Comparison of ENCODE assay signal across 13 mouse cellular contexts in the genomic region with DNA sequence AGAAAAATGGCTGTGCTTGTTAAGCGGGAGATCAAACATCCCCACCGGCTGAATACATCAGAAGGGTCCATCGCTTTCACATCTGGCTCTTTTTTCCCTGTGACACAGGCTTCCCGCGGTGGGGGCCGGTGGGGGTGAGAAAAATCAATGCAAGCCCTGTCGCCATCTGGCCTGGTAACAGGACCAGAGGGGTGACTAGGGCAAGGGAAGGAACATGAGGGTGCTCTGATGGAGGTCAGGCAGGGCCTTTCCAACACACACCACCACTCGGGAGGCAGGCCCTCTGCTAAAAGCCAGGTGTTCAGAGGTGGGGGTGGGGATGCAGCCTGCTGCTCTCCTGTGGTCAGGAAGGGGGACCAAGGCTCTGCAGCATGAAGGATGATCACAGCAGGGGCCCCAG.
DNase-seq lines count a peak whose midpoint lies in the region; ATAC-seq lines count a peak whose summit lies in the region.
"Had no signal": no experiment of that assay in that cellular context is flagged by ENCODE, and none has a peak within 500 bp of the region (broad histone marks: within the 10 kb centered on the region; RNA-seq: fewer than 3 reads in every experiment).

No protein-coding gene starts in this region.

- no peak overlapping the region for H3K4me2 ChIP-seq in forebrain, embryonic 15.5 days (replicated peaks)
- H3K4me2 ChIP-seq in limb, embryonic 12.5 days, result no peak overlapping the region
- H3K4me2 ChIP-seq: lung, embryonic 15.5 days had no signal

- WGBS in heart, embryonic 10.5 days, result 10% methylated on average over 8 of the region's 8 CpGs
- 12% methylated on average over 8 of the region's 8 CpGs for WGBS in forebrain, embryonic 15.5 days
- WGBS in limb, embryonic 12.5 days, result 2% methylated on average over 8 of the region's 8 CpGs

- intact Hi-C loops in gastrocnemius, postnatal 36 days (cut with DNase I), result no loop called here
- intact Hi-C loops in heart, postnatal 25 days (cut with DNase I), result loop anchor here (5.0 kb wide), 2 partner anchors 65 to 110 kb away; no protein-coding TSS in a partner anchor

- no peak overlapping the region for H3K4me3 ChIP-seq in heart, embryonic 10.5 days
- H3K4me3 ChIP-seq in forebrain, embryonic 15.5 days, result no peak overlapping the region
- H3K4me3 ChIP-seq in limb, embryonic 12.5 days (replicated peaks), result no peak overlapping the region
- H3K4me3 ChIP-seq: lung, embryonic 15.5 days had no signal

- 0 out of 2 replicates have a peak overlapping the region, but pooled peaks have one; percentile 2 for H3K27ac ChIP-seq in heart, embryonic 10.5 days
- H3K27ac ChIP-seq in forebrain, embryonic 15.5 days (replicated peaks), result peak overlapping the region; percentile 69
- H3K27ac ChIP-seq in limb, embryonic 12.5 days, result no peak overlapping the region
- H3K27ac ChIP-seq: lung, embryonic 15.5 days had no signal

- DNase-seq in heart, embryonic 10.5 days (ENCODE audit: low spot score), result no peak
- DNase-seq in heart, adult 11 months, result no peak
- peak; percentile 63 for DNase-seq in retina, embryonic 14.5 days (ENCODE audit: low spot score)
- DNase-seq in gastrocnemius, postnatal 36 days, result no peak
- DNase-seq in adrenal gland, adult 2 months, result no peak
- DNase-seq in heart, postnatal 25 days (ENCODE audit: low spot score), result no peak
- DNase-seq: cerebellum, adult 11 months; left cerebral cortex, postnatal 4 days; right cerebral cortex, postnatal 25 days had no signal

- peak; percentile 23; the same call in 1 of the 2 replicates for ATAC-seq in forebrain, embryonic 15.5 days (replicated peaks)
- no peak for ATAC-seq in limb, embryonic 12.5 days (ENCODE audit: insufficient number of reproducible peaks, insufficient read depth, low FRiP score, low TSS enrichment, low read depth)
- ATAC-seq: inflammation-experienced regulatory T-cells, adult 6 months had no signal

- H3K9me3 ChIP-seq in heart, embryonic 10.5 days, result no peaks in the 10 kb centered on the region
- H3K9me3 ChIP-seq in forebrain, embryonic 15.5 days, result no peaks in the 10 kb centered on the region
- H3K9me3 ChIP-seq in limb, embryonic 12.5 days, result no peaks in the 10 kb centered on the region
- H3K9me3 ChIP-seq: lung, embryonic 15.5 days had no signal

- peaks cover 33% of the 10 kb centered on the region for H3K27me3 ChIP-seq in heart, embryonic 10.5 days (ENCODE audit: insufficient read depth, poor library complexity, severe bottlenecking)
- H3K27me3 ChIP-seq in forebrain, embryonic 15.5 days, result no peaks in the 10 kb centered on the region
- peaks cover 5% of the 10 kb centered on the region; the same call in 1 of the 2 replicates for H3K27me3 ChIP-seq in limb, embryonic 12.5 days

- peaks cover 27% of the 10 kb centered on the region for H3K4me1 ChIP-seq in heart, embryonic 10.5 days
- H3K4me1 ChIP-seq in forebrain, embryonic 15.5 days, result peaks cover 45% of the 10 kb centered on the region
- H3K4me1 ChIP-seq in limb, embryonic 12.5 days (replicated peaks), result peaks cover 34% of the 10 kb centered on the region
- H3K4me1 ChIP-seq: lung, embryonic 15.5 days had no signal

- H3K36me3 ChIP-seq in heart, embryonic 10.5 days, result no peaks in the 10 kb centered on the region
- H3K36me3 ChIP-seq in forebrain, embryonic 15.5 days, result no peaks in the 10 kb centered on the region
- H3K36me3 ChIP-seq in limb, embryonic 12.5 days, result no peaks in the 10 kb centered on the region
- H3K36me3 ChIP-seq: lung, embryonic 15.5 days had no signal

- no peak overlapping the region for H3K9ac ChIP-seq in forebrain, embryonic 15.5 days (replicated peaks)
- 0 out of 2 replicates have a peak overlapping the region, but pooled peaks have one; percentile 12 for H3K9ac ChIP-seq in limb, embryonic 12.5 days (replicated peaks)
- H3K9ac ChIP-seq: lung, embryonic 15.5 days had no signal
